Mouse (Mus musculus): ENCODE measurements around the gene Ppip5k1.

DNA sequence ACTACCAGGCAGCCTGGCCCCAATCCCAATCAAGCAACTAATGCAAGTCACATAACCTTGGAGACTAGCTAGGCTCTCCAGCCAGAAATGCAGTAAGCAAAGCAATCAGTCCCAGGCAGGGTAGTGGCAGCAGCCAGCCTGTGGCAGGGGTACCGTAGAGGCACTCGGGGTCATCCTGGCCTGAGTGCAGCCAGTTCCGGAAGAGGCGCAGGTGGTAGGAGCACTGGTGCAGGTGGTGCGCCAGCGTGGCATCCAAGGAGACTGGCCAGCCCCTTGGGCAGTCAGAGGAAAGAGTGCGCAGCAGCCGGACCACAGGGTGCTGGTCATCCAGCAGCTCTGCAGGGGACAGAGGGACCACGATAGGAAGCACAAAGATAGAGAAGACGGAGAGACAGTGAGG lies 32.2 kb downstream of the Ppip5k1 start:
- TF ChIP-seq POLR2A (IDR thresholded peaks at IDR 0.05; ENCODE audit: low read depth, low read length) (no peak), CTCF (IDR thresholded peaks at IDR 0.05; ENCODE audit: borderline replicate concordance, insufficient read depth, low read length) (no peak)
